Mouse (Mus musculus) ES-E14 (cell line): ENCODE data around the gene Hoxb3. TPM values are rescaled to one million over a fixed set of nuclear protein-coding genes. Genes with fewer than 3 reads are reported as not detected.

Experiments
- DNase-seq: peaks from one replicate; pipeline ENCODE4 v3.0.0-alpha.2; 2013; ENCODE audit warnings: low read depth, low spot score
- H3K27ac ChIP-seq: 2 replicates; pipeline ENCODE4 v1.5.1; 2012; ENCODE audit warnings: low read depth, mild to moderate bottlenecking, low read length, moderate library complexity, mixed read lengths; ENCODE audit not compliant: poor library complexity, insufficient read depth, severe bottlenecking
- H3K36me3 ChIP-seq: 2 replicates; pipeline ENCODE4 v1.6.1; 2012; ENCODE audit warnings: mild to moderate bottlenecking, low read length, moderate library complexity, mixed read lengths; ENCODE audit not compliant: control insufficient read depth, poor library complexity, insufficient read depth, severe bottlenecking
- H3K4me1 ChIP-seq, 2 experiments: fragments of 150-350 bp in 1 of 2; sonication (generic) in 1 of 2; 2 replicates each; pipeline ENCODE4 v1.6.1; 2012; ENCODE audit warnings: low read length in 2 of 2, mild to moderate bottlenecking in 1 of 2, mixed read lengths in 1 of 2; ENCODE audit not compliant: control insufficient read depth in 2 of 2, insufficient read depth in 2 of 2, poor library complexity in 1 of 2
- H3K4me3 ChIP-seq, 2 experiments: fragments of 150-350 bp in 1 of 2; sonication (generic) in 1 of 2; 2 replicates each; pipeline ENCODE4 v1.5.1; 2012; ENCODE audit warnings: low read length in 2 of 2, low read depth in 1 of 2, mild to moderate bottlenecking in 1 of 2, mixed read lengths in 1 of 2; ENCODE audit not compliant: insufficient read depth in 1 of 2, poor library complexity in 1 of 2, severe bottlenecking in 1 of 2
- H3K9ac ChIP-seq: 2 replicates; pipeline ENCODE4 v1.6.1; 2012; ENCODE audit warnings: low read depth, mild to moderate bottlenecking, low read length, mixed read lengths; ENCODE audit not compliant: poor library complexity, insufficient read depth, severe bottlenecking
- H3K9me3 ChIP-seq: fragments of 150-350 bp; sonication (generic); 2 replicates; pipeline ENCODE4 v1.6.1; 2012; ENCODE audit warnings: low read depth, mild to moderate bottlenecking, low read length; ENCODE audit not compliant: control insufficient read depth, insufficient read depth
- CHD2 ChIP-seq: IDR thresholded peaks from 2 replicates; pipeline ENCODE4 v1.6.1; 2014; ENCODE audit warnings: mild to moderate bottlenecking, low read depth, low read length, inconsistent platforms
- HCFC1 ChIP-seq: IDR thresholded peaks from 2 replicates; pipeline ENCODE4 v1.6.1; 2012; ENCODE audit warnings: low read length, inconsistent platforms, borderline replicate concordance; ENCODE audit not compliant: insufficient read depth
- MAFK ChIP-seq: IDR thresholded peaks from 2 replicates; pipeline ENCODE4 v1.6.1; 2014; ENCODE audit warnings: mild to moderate bottlenecking, low read depth, low read length, inconsistent platforms; ENCODE audit not compliant: insufficient read depth
- ZC3H11A ChIP-seq: IDR thresholded peaks from 2 replicates; pipeline ENCODE4 v1.6.1; 2012; ENCODE audit warnings: low read depth, mild to moderate bottlenecking, inconsistent platforms, low read length, borderline replicate concordance
- ZNF384 ChIP-seq: IDR thresholded peaks from 2 replicates; pipeline ENCODE4 v1.6.1; 2012; ENCODE audit warnings: low read depth, low read length, inconsistent platforms
- in situ Hi-C, 2 experiments: fragments of 600-800 bp; cut with MboI; formaldehyde crosslinking; loops; one replicate each; pipeline ENCODE4 v1.15.1; 2025; ENCODE audit warnings: low sequenced_read_pairs in 2 of 2, inconsistent platforms in 1 of 2; ENCODE audit not compliant: unreplicated experiment in 2 of 2
- total RNA-seq: library from RNA; depleted of rRNA; stranded (reverse); fragments of 300-350 nt; gene quantifications from 2 replicates; pipeline ENCODE4 v1.2.3, GENCODE M21; 2012

The Hoxb3 gene
- total RNA-seq, 1 experiment, result 0.54 TPM

DNA sequence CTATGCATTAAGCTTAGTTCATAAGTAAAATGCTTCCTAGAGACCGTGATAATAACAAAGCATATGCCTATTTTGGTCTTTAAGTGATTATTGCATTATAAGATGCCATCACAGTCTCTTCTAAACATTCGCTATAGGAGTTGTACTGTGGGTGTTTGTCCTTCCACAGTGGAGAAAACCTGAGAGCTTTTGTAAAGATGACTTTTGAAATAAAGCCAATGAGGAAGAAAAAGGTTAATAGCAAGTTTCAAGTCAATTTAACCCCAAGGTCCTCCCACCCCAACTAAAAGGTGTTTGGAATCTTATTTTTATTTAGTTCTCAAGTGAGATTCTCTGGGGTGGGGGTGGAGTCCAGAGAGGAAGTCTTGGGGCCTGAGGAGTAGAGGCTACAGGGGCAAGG, 10.0 kb upstream of the Hoxb3 start:
- no peak overlapping the region for H3K4me3 ChIP-seq
- H3K36me3 ChIP-seq, result no peaks in the 10 kb centered on the region
- in situ Hi-C loops, result no loop called here
- no peak for DNase-seq
- no peaks in the 10 kb centered on the region for H3K9me3 ChIP-seq
- no peak overlapping the region for H3K9ac ChIP-seq
- no peak overlapping the region for H3K27ac ChIP-seq
- H3K4me1 ChIP-seq, result peaks cover 0 to 6% of the 10 kb centered on the region in 2 experiments; a peak in 2 of 4 replicates
- TF ChIP-seq MAFK (no peak), CHD2 (no peak), ZC3H11A (no peak), HCFC1 (no peak), ZNF384 (no peak)

DNA sequence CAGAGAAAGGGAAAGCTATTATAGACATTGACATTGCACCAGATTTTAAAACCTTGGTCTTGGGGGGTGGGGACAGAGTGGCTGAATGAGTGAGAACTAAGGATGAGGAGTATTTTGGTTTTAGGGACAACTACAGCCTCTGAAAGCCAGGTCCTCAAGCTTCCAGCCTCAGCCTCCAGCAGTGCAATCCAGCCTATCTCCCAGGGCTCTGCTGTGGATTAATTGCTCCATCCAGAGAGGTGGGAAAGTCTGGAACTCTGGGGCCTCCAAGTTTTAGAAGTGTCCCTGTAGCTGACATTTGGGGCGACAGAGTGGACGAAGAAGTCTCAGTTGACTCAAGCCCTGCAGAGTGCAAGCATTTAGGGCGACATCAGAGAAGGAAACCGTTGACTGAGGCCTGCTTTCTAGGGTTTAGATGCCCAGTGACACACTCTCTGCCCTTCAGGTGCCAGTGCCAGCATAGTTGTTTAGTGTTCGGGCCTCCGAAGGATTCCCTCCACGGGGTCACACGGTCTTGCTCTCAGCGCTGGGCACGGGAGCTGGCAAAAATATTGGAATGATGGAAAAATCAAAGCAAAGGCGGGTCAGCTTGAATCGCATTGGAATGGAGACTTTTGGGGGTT, 9.2 kb upstream of the Hoxb3 start:
- TF ChIP-seq ZNF384, result no peak
- H3K9ac ChIP-seq, result no peak overlapping the region
- peaks cover 0 to 6% of the 10 kb centered on the region in 2 experiments; a peak in 2 of 4 replicates for H3K4me1 ChIP-seq
- H3K36me3 ChIP-seq, result no peaks in the 10 kb centered on the region
- H3K4me3 ChIP-seq, result no peak overlapping the region
- no peak overlapping the region for H3K27ac ChIP-seq
- no peak for DNase-seq
- in situ Hi-C loops, result no loop called here
- no peaks in the 10 kb centered on the region for H3K9me3 ChIP-seq

DNA sequence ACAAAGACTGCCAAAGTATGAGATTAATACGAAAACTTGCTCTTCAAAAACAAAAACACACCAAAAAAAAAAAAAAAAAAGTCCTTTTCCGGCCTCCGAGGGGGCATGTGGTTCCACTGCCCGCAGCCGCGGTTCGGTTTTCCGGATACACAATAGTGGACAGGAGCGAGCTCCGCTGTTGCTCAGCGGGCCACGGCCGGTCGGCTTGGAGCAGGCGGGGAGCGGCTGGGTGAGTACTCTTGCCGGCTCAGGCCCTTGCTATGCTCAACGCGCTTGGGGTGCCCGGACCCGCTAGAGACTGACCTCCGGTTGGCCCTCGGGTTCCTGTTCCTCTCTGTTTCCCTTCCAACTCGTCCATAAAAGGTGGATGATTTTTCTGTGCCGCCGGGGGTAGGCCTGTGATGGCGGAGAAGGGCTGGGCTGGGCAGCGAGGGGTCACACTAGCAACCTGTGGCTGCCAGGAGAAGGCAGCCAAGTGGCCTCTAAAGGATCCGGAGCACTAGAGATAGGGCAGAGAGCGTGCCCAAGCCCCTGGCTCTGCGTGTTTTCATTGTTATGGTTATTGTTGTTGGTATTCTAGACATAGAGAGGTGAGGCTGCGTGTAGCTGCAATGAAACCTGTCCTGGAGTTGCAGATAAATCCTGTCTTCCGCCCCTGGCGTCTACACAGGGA, 8.3 kb upstream of the Hoxb3 start:
- Histone ChIP-seq H3K4me3 (no peak overlapping the region), H3K4me1 (peaks cover 0 to 6% of the 10 kb centered on the region in 2 experiments; a peak in 2 of 4 replicates), H3K27ac (no peak overlapping the region), H3K9ac (no peak overlapping the region), H3K9me3 (no peaks in the 10 kb centered on the region), H3K36me3 (no peaks in the 10 kb centered on the region)
- DNase-seq, result no peak
- TF ChIP-seq CHD2, result no peak
- in situ Hi-C loops, result no loop called here

DNA sequence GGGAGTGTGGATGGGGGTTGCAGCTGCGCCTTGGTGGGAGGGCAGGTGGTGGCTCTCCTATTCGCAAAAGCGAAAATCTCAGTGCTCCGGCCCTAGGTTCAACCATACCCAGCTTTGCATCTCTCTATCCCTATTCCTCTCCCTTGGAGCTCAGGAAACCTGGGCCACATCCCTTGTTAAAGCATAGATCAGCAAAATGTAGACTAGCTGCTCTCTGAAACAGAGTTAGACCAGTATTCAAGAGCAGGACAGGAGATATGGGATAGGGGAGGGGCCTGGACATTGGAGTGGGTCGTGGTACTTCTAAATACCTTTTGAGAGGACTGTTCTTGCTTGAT, 7.8 kb upstream of the Hoxb3 start:
- in situ Hi-C loops, result no loop called here

More for the DNA sequence above, 7.8 kb upstream of the Hoxb3 start:
- no peak overlapping the region for H3K9ac ChIP-seq
- H3K27ac ChIP-seq, result no peak overlapping the region
- H3K36me3 ChIP-seq, result no peaks in the 10 kb centered on the region
- no peak overlapping the region for H3K4me3 ChIP-seq
- peaks cover 0 to 6% of the 10 kb centered on the region in 2 experiments; a peak in 2 of 4 replicates for H3K4me1 ChIP-seq
- DNase-seq, result no peak
- no peak for TF ChIP-seq ZC3H11A
- TF ChIP-seq CHD2, result no peak
- TF ChIP-seq ZNF384, result no peak
- no peak for TF ChIP-seq MAFK
- no peak for TF ChIP-seq HCFC1
- no peaks in the 10 kb centered on the region for H3K9me3 ChIP-seq
